Mouse (Mus musculus) limb, embryonic 13.5 days (tissue): ENCODE measurements around the gene Tmem179b. TPM values are rescaled to one million over a fixed set of nuclear protein-coding genes. Genes with fewer than 3 reads are reported as not detected.

Source experiments
- ATAC-seq: fragments of 200-750 bp; cut with Nextera tagmentation; 2 replicates; pipeline ENCODE4 v1.8.0; 2017; ENCODE audit warnings: low read depth, moderate number of reproducible peaks, moderate TSS enrichment; ENCODE audit not compliant: low FRiP score
- H3K27ac ChIP-seq: fragments of 300-500 bp; sonication (generic); 2 replicates; pipeline ENCODE4 v1.5.1; 2015; ENCODE audit warnings: inconsistent platforms, mild to moderate bottlenecking, moderate library complexity
- H3K27me3 ChIP-seq: fragments of 300-500 bp; sonication (generic); 2 replicates; pipeline ENCODE4 v1.6.1; 2015; ENCODE audit warnings: mild to moderate bottlenecking, inconsistent platforms
- H3K36me3 ChIP-seq: fragments of 300-500 bp; sonication (generic); 2 replicates; pipeline ENCODE4 v1.6.1; 2015; ENCODE audit warnings: inconsistent platforms, mild to moderate bottlenecking, moderate library complexity
- H3K4me1 ChIP-seq: fragments of 300-500 bp; sonication (generic); 2 replicates; pipeline ENCODE4 v1.6.1; 2015; ENCODE audit warnings: inconsistent platforms
- H3K4me2 ChIP-seq: fragments of 300-500 bp; sonication (generic); replicated peaks from 2 replicates; pipeline ENCODE4 v1.6.1; 2015; ENCODE audit warnings: inconsistent platforms, mild to moderate bottlenecking, moderate library complexity
- H3K4me3 ChIP-seq: fragments of 300-500 bp; sonication (generic); 2 replicates; pipeline ENCODE4 v1.5.1; 2015; ENCODE audit warnings: moderate library complexity, mild to moderate bottlenecking, inconsistent platforms
- H3K9ac ChIP-seq: fragments of 300-500 bp; sonication (generic); 2 replicates; pipeline ENCODE4 v1.6.1; 2015; ENCODE audit warnings: mild to moderate bottlenecking, inconsistent platforms
- H3K9me3 ChIP-seq: fragments of 300-500 bp; sonication (generic); 2 replicates; pipeline ENCODE4 v1.6.1; 2016; ENCODE audit warnings: inconsistent platforms
- WGBS: fragments of 180-500 bp; shearing (Covaris S2); methylation state at CpG from one replicate; pipeline ENCODE4 v1.1.7; 2015; 5-methylcytosine and 5-hydroxymethylcytosine counted together
- polyA plus RNA-seq: library from polyadenylated mRNA; unstranded; fragments of >200 nt; fragmentation: Nextera tagmentation; extraction: Ambion mirVana; gene quantifications from 2 replicates; pipeline ENCODE4 v1.2.1, GENCODE M21; 2015

Tmem179b gene
- polyA plus RNA-seq: 62.7 and 66.2 TPM in 2 replicates

GRCm38 (mm10) chr19:8774086-8774835, at the start of gene Tmem179b:
TSS of gene Tmem179b (minus strand) at chr19:8774467.
- peak within 1 kb of the TSS; percentile 76 for H3K4me3 ChIP-seq
- H3K27me3 ChIP-seq: no peaks in the 10 kb centered on the region
- peaks cover 33% of the 10 kb centered on the region for H3K4me1 ChIP-seq
- H3K9ac ChIP-seq: peak within 1 kb of the TSS; percentile 93
- H3K27ac ChIP-seq: peak within 1 kb of the TSS; percentile 98
- H3K9me3 ChIP-seq: no peaks in the 10 kb centered on the region
- H3K36me3 ChIP-seq: peaks cover 48% of the 10 kb centered on the region
- WGBS: under 1% methylated on average over 68 of the region's 68 CpGs
- peak; percentile 94 for ATAC-seq
- H3K4me2 ChIP-seq: peak within 1 kb of the TSS; percentile 95

DNA sequence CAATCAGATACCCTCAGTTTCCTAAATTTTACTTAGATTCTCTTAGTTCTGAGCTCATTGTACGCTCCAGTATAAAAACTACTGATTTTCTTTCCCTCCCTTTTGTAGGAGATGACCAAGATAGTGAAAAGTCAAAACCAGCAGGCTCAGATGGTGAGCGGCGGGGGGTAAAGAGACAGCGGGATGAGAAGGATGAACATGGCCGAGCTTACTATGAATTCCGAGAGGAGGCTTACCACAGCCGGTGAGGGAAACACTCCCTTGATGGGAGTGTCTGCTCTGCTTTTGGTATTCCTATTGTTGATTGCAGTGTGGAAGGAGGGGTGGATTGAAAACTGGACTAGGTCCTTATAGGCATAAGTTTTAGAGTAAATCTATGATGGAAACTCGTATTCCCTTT, 48.4 kb upstream of the Tmem179b start:
- Histone ChIP-seq H3K27me3 (no peaks in the 10 kb centered on the region), H3K4me1 (peaks cover 27% of the 10 kb centered on the region), H3K4me3 (peak overlapping the region; percentile 100), H3K36me3 (peaks cover 50% of the 10 kb centered on the region), H3K9ac (peak overlapping the region; percentile 56), H3K27ac (no peak overlapping the region), H3K4me2 (peak overlapping the region; percentile 85), H3K9me3 (no peaks in the 10 kb centered on the region)
- WGBS: 86% methylated on average over 8 of the region's 8 CpGs
- ATAC-seq: no peak

DNA sequence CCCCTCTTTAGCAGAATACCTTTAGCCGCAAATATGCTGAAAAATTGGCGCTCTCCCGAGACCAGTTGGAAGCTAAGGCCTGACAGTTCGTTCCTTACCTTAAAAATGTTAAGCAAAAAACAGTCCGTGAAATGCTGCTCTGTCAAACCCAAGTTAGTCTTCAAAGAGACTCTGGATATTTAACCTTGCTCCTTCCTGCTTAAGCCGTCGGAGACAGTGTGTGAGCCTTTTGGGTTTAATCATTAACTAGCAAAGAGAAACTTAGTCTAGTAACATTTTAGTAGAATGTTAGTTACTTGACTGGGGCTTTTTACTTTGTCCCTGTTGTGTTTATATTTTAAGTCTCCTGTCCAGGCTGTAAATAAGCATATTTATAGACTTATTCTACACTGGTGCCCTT, 46.9 kb upstream of the Tmem179b start:
- ATAC-seq: no peak
- Histone ChIP-seq H3K9me3 (no peaks in the 10 kb centered on the region), H3K4me3 (peak overlapping the region; percentile 100), H3K27ac (no peak overlapping the region), H3K4me2 (peak overlapping the region; percentile 85), H3K9ac (peak overlapping the region; percentile 99), H3K27me3 (no peaks in the 10 kb centered on the region), H3K36me3 (peaks cover 43% of the 10 kb centered on the region), H3K4me1 (peaks cover 41% of the 10 kb centered on the region)
- WGBS: under 1% methylated on average over 7 of the region's 7 CpGs

DNA sequence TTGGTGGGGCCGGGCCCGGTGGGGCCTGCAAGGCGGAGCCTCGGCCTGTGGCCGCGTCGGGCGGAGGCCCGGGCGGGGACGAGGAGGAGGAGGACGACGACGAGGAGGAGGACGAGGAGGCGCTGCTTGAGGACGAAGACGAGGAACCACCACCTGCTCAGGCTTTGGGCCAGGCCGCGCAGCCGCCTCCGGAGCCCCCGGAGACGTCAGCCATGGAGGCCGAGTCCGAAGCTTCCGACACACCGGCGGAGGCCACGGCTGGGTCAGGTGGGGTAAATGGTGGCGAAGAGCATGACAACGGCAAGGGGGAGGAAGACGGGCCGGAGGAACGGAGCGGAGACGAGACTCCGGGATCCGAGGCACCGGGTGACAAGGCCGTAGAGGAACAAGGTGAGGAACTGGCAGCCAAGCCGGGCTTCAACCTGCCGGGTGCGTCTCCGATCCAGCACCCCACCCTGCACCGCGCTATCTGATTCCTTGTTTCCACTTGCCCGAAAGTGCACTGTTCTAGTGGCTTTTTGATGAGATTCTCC, 46.2 kb upstream of the Tmem179b start:
- Histone ChIP-seq H3K4me2 (peak overlapping the region; percentile 85), H3K27me3 (no peaks in the 10 kb centered on the region), H3K4me1 (peaks cover 46% of the 10 kb centered on the region), H3K36me3 (peaks cover 42% of the 10 kb centered on the region), H3K27ac (peak overlapping the region; percentile 99), H3K9ac (peak overlapping the region; percentile 99), H3K4me3 (peak overlapping the region; percentile 100), H3K9me3 (no peaks in the 10 kb centered on the region)
- ATAC-seq: peak; percentile 1
- under 1% methylated on average over 48 of the region's 48 CpGs for WGBS

GRCm38 (mm10) chr19:8819596-8820423, 45.5 kb upstream of the Tmem179b start, which contains the start of gene Hnrnpul2:
TSS of gene Hnrnpul2 (plus strand) at chr19:8820010.
- ATAC-seq: peak; percentile 96
- peak within 1 kb of the TSS; percentile 99 for H3K9ac ChIP-seq
- H3K4me2 ChIP-seq: peak within 1 kb of the TSS; percentile 85
- H3K36me3 ChIP-seq: peaks cover 42% of the 10 kb centered on the region
- no peaks in the 10 kb centered on the region for H3K9me3 ChIP-seq
- WGBS: under 1% methylated on average over 83 of the region's 83 CpGs
- peaks cover 48% of the 10 kb centered on the region for H3K4me1 ChIP-seq
- peak within 1 kb of the TSS; percentile 100 for H3K4me3 ChIP-seq
- H3K27ac ChIP-seq: peak within 1 kb of the TSS; percentile 99
- no peaks in the 10 kb centered on the region for H3K27me3 ChIP-seq

DNA sequence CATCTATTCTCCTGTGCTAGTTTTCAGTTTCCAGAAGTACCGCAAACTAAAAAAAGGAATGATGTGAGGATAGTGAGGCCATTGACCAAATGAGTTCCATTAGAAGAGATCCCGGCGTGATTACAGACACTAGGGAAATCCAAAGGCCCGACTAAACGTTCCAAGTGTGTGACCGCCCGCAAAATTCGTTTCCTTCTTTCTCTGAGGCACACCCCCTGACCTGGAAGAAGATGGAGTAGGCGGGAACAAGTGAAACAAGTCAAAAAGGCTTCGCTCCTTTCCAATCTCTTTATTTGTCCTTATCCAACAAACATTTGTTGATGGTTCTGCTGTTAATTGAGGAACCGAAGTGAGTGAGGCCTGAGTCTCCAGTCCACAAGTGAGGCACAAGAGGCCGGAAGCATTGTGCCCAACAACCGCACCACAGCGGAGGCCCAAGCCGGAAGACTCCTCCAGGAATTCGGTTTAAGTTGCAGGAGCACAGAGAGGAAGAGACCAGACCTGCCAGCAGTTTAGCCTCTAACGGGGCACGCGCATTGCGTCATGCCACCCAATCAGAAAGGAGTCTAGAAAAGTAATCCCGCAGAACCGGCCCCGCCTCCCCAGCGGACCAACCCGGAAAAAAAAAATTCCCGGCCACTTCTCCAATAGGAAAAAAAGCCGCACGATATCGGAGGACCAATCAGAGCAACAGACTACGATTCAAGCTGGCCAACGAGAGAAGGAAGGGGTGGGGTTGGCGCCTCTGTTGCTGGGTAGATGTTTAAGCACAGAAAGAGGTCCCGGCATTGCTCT, 44.7 kb upstream of the Tmem179b start, which contains the start of gene Ttc9c:
Ttc9c (minus strand) TSS at position 533 of the 795 bp plus-strand sequence.
- H3K36me3 ChIP-seq: peaks cover 41% of the 10 kb centered on the region

DNA sequence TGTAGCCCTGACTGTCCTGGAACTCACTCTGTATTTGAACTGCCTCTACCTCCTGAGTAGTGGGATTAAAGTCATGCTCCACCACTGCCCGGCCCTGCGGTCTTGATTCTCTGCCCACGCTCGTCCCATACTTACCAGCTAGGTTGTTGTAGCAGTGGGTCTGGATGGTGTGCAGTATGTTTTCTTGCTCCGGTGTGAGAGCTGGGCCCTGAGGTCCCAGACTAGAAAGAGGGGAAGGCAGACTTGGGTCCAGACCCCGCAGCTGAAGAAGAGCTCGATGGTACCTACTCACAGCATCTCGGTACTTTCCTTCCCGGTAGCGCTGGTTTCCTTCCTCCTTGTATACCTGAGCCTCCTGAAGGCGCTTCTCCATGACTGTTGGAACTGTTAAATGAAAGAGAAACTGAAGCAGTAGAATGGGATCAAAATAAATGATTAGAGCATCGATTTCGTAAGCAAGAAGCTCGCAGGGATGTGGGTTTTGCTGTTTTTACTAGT, 44.1 kb upstream of the Tmem179b start:
- Histone ChIP-seq H3K4me2 (peak overlapping the region; percentile 85), H3K4me3 (peak overlapping the region; percentile 100), H3K4me1 (peaks cover 48% of the 10 kb centered on the region), H3K9me3 (no peaks in the 10 kb centered on the region), H3K9ac (peak overlapping the region; percentile 86), H3K27ac (peak overlapping the region; percentile 99), H3K27me3 (no peaks in the 10 kb centered on the region), H3K36me3 (peaks cover 40% of the 10 kb centered on the region)
- 25% methylated on average over 14 of the region's 14 CpGs for WGBS
- ATAC-seq: no peak

More for the DNA sequence above, 44.7 kb upstream of the Tmem179b start, which contains the start of gene Ttc9c:
- WGBS: under 1% methylated on average over 33 of the region's 33 CpGs
- H3K4me3 ChIP-seq: peak within 1 kb of the TSS; percentile 100
- peak within 1 kb of the TSS; percentile 99 for H3K9ac ChIP-seq
- no peaks in the 10 kb centered on the region for H3K27me3 ChIP-seq
- peak; percentile 93 for ATAC-seq
- H3K4me1 ChIP-seq: peaks cover 48% of the 10 kb centered on the region
- H3K9me3 ChIP-seq: no peaks in the 10 kb centered on the region
- H3K4me2 ChIP-seq: peak within 1 kb of the TSS; percentile 85
- peak within 1 kb of the TSS; percentile 99 for H3K27ac ChIP-seq

DNA sequence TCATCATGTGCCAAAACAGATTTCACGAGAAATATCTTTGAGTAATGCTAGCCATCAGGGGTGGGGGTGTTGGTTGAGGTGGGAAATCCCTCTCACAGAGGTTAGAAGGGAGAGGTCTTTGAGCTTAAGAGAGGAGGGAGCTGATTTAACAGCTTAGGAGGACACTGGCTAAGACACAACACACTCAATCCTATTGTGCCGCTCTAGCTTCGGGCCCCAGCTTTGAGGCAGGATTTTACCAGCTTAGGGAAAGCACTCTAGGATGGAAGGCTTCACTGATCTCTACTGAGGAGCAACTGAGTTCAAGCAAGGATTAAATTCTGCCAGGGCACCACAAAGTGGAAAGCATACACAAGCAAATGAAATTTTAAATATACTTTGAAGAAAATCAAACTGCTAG, 42.7 kb upstream of the Tmem179b start:
- Histone ChIP-seq H3K4me1 (peaks cover 34% of the 10 kb centered on the region), H3K27ac (no peak overlapping the region), H3K4me2 (peak overlapping the region; percentile 85), H3K9ac (peak overlapping the region; percentile 53), H3K27me3 (no peaks in the 10 kb centered on the region), H3K4me3 (peak overlapping the region; percentile 16), H3K36me3 (peaks cover 46% of the 10 kb centered on the region), H3K9me3 (no peaks in the 10 kb centered on the region)
- 78% methylated on average over 3 of the region's 3 CpGs for WGBS
- no peak for ATAC-seq

GRCm38 (mm10) chr19:8815812-8816211, 41.5 kb upstream of the Tmem179b start:
- Histone ChIP-seq H3K4me1 (peaks cover 28% of the 10 kb centered on the region), H3K27me3 (no peaks in the 10 kb centered on the region), H3K4me2 (no peak overlapping the region), H3K36me3 (peaks cover 56% of the 10 kb centered on the region), H3K27ac (no peak overlapping the region), H3K9me3 (no peaks in the 10 kb centered on the region), H3K9ac (no peak overlapping the region), H3K4me3 (no peak overlapping the region)
- ATAC-seq: no peak
- 84% methylated on average over 11 of the region's 11 CpGs for WGBS

DNA sequence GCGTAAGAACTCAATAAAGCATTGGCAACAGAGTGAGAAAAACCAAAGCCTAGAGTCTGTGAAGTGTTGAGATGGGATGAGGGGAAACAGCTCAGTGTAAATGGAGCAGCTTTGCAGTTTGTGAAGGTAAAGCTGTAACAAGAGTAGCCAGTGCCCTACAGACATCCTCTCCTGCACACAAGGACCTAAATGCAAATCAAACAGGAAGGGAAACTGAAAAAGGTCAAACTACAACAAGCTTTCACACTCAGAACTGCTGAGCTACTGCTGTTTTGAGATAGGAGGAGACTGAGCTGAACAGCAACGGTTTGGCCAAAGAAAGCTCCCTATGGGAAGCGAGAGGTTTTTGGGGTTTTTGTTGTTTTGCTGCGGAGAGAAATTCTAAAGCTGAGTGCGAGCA, 32.5 kb upstream of the Tmem179b start:
- WGBS: 97% methylated on average over 5 of the region's 5 CpGs
- Histone ChIP-seq H3K27me3 (no peaks in the 10 kb centered on the region), H3K4me3 (no peak overlapping the region), H3K4me2 (no peak overlapping the region), H3K9ac (no peak overlapping the region), H3K9me3 (no peaks in the 10 kb centered on the region), H3K27ac (no peak overlapping the region), H3K36me3 (peaks cover 75% of the 10 kb centered on the region), H3K4me1 (peaks cover 9% of the 10 kb centered on the region)
- ATAC-seq: no peak
